Mouse (Mus musculus) forebrain, postnatal 0 days (tissue): ENCODE data around the gene Kng2. TPM values are rescaled to one million over a fixed set of nuclear protein-coding genes. Genes with fewer than 3 reads are reported as not detected.
"Not testable (repeated sequence)": the region's sequence is repeated elsewhere in the genome, so short reads cannot be mapped to it uniquely, and the experiment has no call there.

Experiments used
- ATAC-seq: fragments of 200-750 bp; cut with Nextera tagmentation; 2 replicates; pipeline ENCODE4 v1.8.0; 2017; ENCODE audit warnings: mild to moderate bottlenecking, moderate library complexity
- DNase-seq: peaks from one replicate; pipeline ENCODE4 v3.0.0-alpha.2; 2015
- H3K27ac ChIP-seq: fragments of 300-500 bp; sonication (generic); 2 replicates; pipeline ENCODE4 v1.5.1; 2014; ENCODE audit warnings: low read depth, mild to moderate bottlenecking, antibody characterized with exemption, low read length, moderate library complexity, mixed read lengths
- H3K27me3 ChIP-seq: fragments of 300-500 bp; sonication (generic); 2 replicates; pipeline ENCODE4 v1.6.1; 2014; ENCODE audit warnings: mild to moderate bottlenecking, low read length, mixed read lengths; ENCODE audit not compliant: insufficient read depth
- H3K36me3 ChIP-seq: fragments of 300-500 bp; sonication (generic); 2 replicates; pipeline ENCODE4 v1.6.1; 2014; ENCODE audit warnings: mild to moderate bottlenecking, moderate library complexity; ENCODE audit not compliant: insufficient read depth
- H3K4me1 ChIP-seq: fragments of 300-500 bp; sonication (generic); 2 replicates; pipeline ENCODE4 v1.6.1; 2014; ENCODE audit warnings: antibody characterized with exemption; ENCODE audit not compliant: insufficient read depth
- H3K4me2 ChIP-seq: fragments of 300-500 bp; sonication (generic); 2 replicates; pipeline ENCODE4 v1.6.1; 2014; ENCODE audit warnings: low read depth, mild to moderate bottlenecking, moderate library complexity
- H3K4me3 ChIP-seq: fragments of 300-500 bp; sonication (generic); 2 replicates; pipeline ENCODE4 v1.5.1; 2014; ENCODE audit warnings: low read depth, low read length, mixed read lengths
- H3K9ac ChIP-seq: fragments of 300-500 bp; sonication (generic); 2 replicates; pipeline ENCODE4 v1.6.1; 2014; ENCODE audit warnings: mild to moderate bottlenecking
- H3K9me3 ChIP-seq: fragments of 300-500 bp; sonication (generic); 2 replicates; pipeline ENCODE4 v1.6.1; 2016; ENCODE audit warnings: low read length
- CTCF ChIP-seq: sonication (generic); IDR thresholded peaks from 2 replicates; pipeline ENCODE4 v1.5.1; 2016; ENCODE audit warnings: antibody characterized with exemption, control low read depth, low read depth
- WGBS: fragments of 180-500 bp; shearing (Covaris S2); extraction: QIAGEN DNeasy Blood & Tissue Kit; methylation state at CpG from one replicate; pipeline ENCODE4 v1.1.7; 2014; 5-methylcytosine and 5-hydroxymethylcytosine counted together
- polyA plus RNA-seq: library from polyadenylated mRNA; unstranded; fragments of >200 nt; fragmentation: Nextera tagmentation; extraction: Ambion mirVana; gene quantifications from 2 replicates; pipeline ENCODE4 v1.2.1, GENCODE M21; 2015
- total RNA-seq: library from RNA; depleted of rRNA; stranded (reverse); fragments of >200 nt; gene quantifications from 2 replicates; pipeline ENCODE4 v1.2.3, GENCODE M21; 2014

The Kng2 gene
- total and polyA plus RNA-seq, 2 experiments from 2014 or later: not detected

GRCm38 (mm10) chr16:23039281-23039680 is 10.0 kb upstream of the Kng2 start:
- WGBS: 65% methylated on average over 4 of the region's 4 CpGs
- no peak overlapping the region for H3K4me2 ChIP-seq
- no peak overlapping the region for H3K4me3 ChIP-seq
- H3K9ac ChIP-seq: no peak overlapping the region
- no peaks in the 10 kb centered on the region for H3K4me1 ChIP-seq
- H3K9me3 ChIP-seq: no peaks in the 10 kb centered on the region
- ATAC-seq (no peak; the same call in 1 of the 2 replicates), DNase-seq (no peak)
- no peaks in the 10 kb centered on the region for H3K27me3 ChIP-seq
- no peaks in the 10 kb centered on the region for H3K36me3 ChIP-seq
- H3K27ac ChIP-seq: no peak overlapping the region
- TF ChIP-seq CTCF: no peak

DNA sequence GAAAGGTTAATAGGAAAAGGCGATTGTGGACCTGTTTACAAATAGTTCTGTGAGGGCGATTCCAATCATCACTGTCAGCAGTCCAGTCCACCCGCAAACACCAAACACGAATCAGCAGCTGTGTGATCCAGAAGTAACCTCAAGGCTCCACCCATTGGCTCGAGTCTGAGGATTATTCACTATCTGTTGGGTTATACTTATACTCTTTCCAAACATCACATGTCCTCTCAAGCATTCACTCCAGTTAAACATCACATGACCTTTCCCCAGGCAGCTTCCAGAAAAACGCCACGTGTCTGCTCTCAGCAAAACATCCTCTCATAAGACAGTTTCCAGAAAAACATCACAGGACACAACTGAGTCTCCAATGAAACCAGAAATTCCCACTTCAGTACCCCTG is 8.5 kb upstream of the Kng2 start:
- H3K36me3 ChIP-seq: no peaks in the 10 kb centered on the region
- no peak overlapping the region for H3K27ac ChIP-seq
- H3K9me3 ChIP-seq: no peaks in the 10 kb centered on the region
- no peak for ATAC-seq
- no peaks in the 10 kb centered on the region for H3K4me1 ChIP-seq
- no peaks in the 10 kb centered on the region for H3K27me3 ChIP-seq
- no peak overlapping the region for H3K4me2 ChIP-seq
- H3K9ac ChIP-seq: no peak overlapping the region
- DNase-seq: no peak
- no peak for TF ChIP-seq CTCF
- no peak overlapping the region for H3K4me3 ChIP-seq
- 83% methylated on average over 7 of the region's 7 CpGs for WGBS

DNA sequence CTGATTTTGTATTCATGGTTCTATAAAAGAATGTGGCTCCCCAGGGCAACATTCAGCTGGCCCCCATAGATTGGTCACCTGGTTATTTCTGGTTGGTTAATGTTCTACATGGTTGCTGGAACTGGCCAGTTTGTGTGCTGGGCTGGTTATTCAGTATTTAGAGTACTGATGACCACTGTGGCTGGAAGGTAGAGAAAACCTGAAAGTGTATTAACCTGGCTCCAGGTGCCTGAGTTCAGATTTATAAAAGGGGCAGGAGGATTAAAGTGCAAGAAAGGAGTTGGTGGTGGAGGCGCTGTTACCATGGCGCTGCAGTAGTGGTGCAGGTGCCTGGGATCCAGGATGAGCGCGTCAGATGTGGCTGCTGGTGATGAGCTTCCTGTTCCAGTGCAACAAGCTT is 4.4 kb upstream of the Kng2 start:
- no peak for TF ChIP-seq CTCF
- no peak overlapping the region for H3K9ac ChIP-seq
- no peak for ATAC-seq
- WGBS: 95% methylated on average over 4 of the region's 4 CpGs
- H3K36me3 ChIP-seq: no peaks in the 10 kb centered on the region
- H3K4me2 ChIP-seq: no peak overlapping the region
- no peak overlapping the region for H3K27ac ChIP-seq
- no peak for DNase-seq
- no peaks in the 10 kb centered on the region for H3K4me1 ChIP-seq
- H3K9me3 ChIP-seq: no peaks in the 10 kb centered on the region
- H3K27me3 ChIP-seq: no peaks in the 10 kb centered on the region
- no peak overlapping the region for H3K4me3 ChIP-seq

- Histone ChIP-seq H3K4me2 (no peak overlapping the region), H3K9me3 (no peaks in the 10 kb centered on the region), H3K9ac (no peak overlapping the region), H3K27me3 (no peaks in the 10 kb centered on the region), H3K4me1 (no peaks in the 10 kb centered on the region), H3K4me3 (no peak overlapping the region), H3K36me3 (no peaks in the 10 kb centered on the region), H3K27ac (no peak overlapping the region)
- no peak for ATAC-seq
- no peak for TF ChIP-seq CTCF
- no peak for DNase-seq
- WGBS: 86% methylated on average over 5 of the region's 5 CpGs
Observed at GRCm38 (mm10) chr16:23030673-23031435, 1.6 kb upstream of the Kng2 start.

GRCm38 (mm10) chr16:23027341-23027740 is 1.9 kb downstream of the Kng2 start:
- 45% methylated on average over 3 of the region's 3 CpGs for WGBS

DNA sequence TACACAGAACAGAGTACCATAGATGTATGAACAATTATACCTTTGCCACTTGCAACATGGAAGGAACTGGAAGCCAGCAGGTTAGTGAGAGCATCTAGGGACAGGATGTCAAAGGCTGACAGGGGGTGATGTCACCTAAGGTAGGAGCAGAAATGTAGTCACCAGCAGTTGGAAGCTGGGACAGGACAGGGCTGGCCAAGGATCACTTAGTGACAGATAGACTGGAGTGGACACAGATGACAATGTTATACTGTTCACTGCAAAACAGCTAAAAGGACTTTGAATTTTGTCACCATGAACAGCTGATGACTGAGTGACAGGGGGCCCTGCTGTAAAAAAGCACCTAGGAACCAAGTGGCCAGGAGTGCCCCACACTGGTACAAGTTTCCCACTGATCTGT is 2.7 kb downstream of the Kng2 start:
- DNase-seq (no peak), ATAC-seq (no peak)
- Histone ChIP-seq H3K27ac (no peak overlapping the region), H3K36me3 (no peaks in the 10 kb centered on the region), H3K4me3 (no peak overlapping the region), H3K9me3 (no peaks in the 10 kb centered on the region), H3K27me3 (no peaks in the 10 kb centered on the region), H3K4me1 (no peaks in the 10 kb centered on the region), H3K9ac (no peak overlapping the region), H3K4me2 (no peak overlapping the region)
- TF ChIP-seq CTCF: no peak

More at GRCm38 (mm10) chr16:23027341-23027740, 1.9 kb downstream of the Kng2 start:
- H3K9me3 ChIP-seq, H3K36me3 ChIP-seq, ATAC-seq, H3K9ac ChIP-seq, H3K27me3 ChIP-seq, H3K27ac ChIP-seq, H3K4me3 ChIP-seq, H3K4me2 ChIP-seq, H3K4me1 ChIP-seq, DNase-seq: not testable (repeated sequence)

DNA sequence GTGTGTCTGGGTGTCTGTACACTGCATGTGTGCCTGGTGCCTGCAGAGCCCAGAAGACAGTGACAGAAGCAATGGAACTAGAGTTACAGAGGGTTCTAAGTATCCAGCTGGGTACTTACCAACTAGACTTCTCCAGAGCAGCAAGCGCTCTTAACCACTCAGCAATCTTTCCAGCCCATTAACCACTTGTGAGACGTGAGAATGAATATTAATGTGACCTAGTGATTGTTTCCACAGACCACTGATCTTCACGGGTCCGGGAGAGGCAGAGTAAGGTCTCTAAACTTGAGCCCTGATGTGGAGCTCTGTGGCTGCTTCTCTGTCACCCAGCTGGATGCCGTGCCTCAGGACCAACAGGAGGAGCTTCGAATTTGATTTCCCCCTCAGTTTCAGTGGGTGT is 4.2 kb downstream of the Kng2 start:
- WGBS: 32% methylated on average over 6 of the region's 6 CpGs
- no peak for TF ChIP-seq CTCF
- ATAC-seq (no peak), DNase-seq (no peak)
- Histone ChIP-seq H3K9ac (no peak overlapping the region), H3K9me3 (no peaks in the 10 kb centered on the region), H3K27ac (no peak overlapping the region), H3K36me3 (no peaks in the 10 kb centered on the region), H3K27me3 (no peaks in the 10 kb centered on the region), H3K4me3 (no peak overlapping the region), H3K4me1 (no peaks in the 10 kb centered on the region), H3K4me2 (no peak overlapping the region)

DNA sequence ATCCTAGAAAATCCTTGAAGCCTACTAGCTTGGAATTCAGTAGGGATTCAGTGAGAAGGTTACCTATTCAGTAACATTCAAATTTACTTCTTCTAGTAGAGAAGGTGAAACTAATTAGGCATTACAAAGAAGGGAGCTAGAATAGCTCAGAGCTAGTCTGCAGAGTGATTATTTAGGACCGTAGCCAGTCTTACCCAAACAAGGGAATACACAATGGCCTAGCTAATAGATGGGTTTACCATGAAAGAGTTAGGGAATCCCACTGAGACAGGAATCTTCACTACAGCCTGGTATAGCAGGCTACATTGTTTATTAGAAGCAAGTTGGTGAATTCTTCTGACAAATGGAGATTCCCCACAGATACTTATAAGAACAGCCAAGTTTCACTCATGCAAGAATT is 8.7 kb downstream of the Kng2 start:
- not testable (repeated sequence) for ATAC-seq

GRCm38 (mm10) chr16:23014645-23015044 is 14.6 kb downstream of the Kng2 start:
- H3K9ac ChIP-seq, ATAC-seq, DNase-seq, H3K36me3 ChIP-seq, H3K4me2 ChIP-seq, H3K4me3 ChIP-seq, H3K9me3 ChIP-seq, H3K4me1 ChIP-seq, H3K27me3 ChIP-seq, H3K27ac ChIP-seq: not testable (repeated sequence)
- 70% methylated on average over 8 of the region's 8 CpGs for WGBS

More for the DNA sequence above, 8.7 kb downstream of the Kng2 start:
- not testable (repeated sequence) for H3K9me3 ChIP-seq, H3K4me3 ChIP-seq, H3K4me1 ChIP-seq, H3K9ac ChIP-seq, H3K27me3 ChIP-seq, DNase-seq, H3K27ac ChIP-seq, H3K36me3 ChIP-seq, H3K4me2 ChIP-seq
- WGBS: 15% methylated on average over 1 of the region's 1 CpGs

- WGBS: 89% methylated on average over 2 of the region's 2 CpGs
- not testable (repeated sequence) for DNase-seq, H3K4me3 ChIP-seq
Observed at GRCm38 (mm10) chr16:23013786-23014185, 15.5 kb downstream of the Kng2 start.

More at GRCm38 (mm10) chr16:23013786-23014185, 15.5 kb downstream of the Kng2 start:
- not testable (repeated sequence) for H3K9me3 ChIP-seq, H3K36me3 ChIP-seq, H3K4me1 ChIP-seq, H3K4me2 ChIP-seq, H3K9ac ChIP-seq, ATAC-seq, H3K27ac ChIP-seq, H3K27me3 ChIP-seq
